9 mouse cellular contexts compared by ENCODE assay signal in the genomic region with DNA sequence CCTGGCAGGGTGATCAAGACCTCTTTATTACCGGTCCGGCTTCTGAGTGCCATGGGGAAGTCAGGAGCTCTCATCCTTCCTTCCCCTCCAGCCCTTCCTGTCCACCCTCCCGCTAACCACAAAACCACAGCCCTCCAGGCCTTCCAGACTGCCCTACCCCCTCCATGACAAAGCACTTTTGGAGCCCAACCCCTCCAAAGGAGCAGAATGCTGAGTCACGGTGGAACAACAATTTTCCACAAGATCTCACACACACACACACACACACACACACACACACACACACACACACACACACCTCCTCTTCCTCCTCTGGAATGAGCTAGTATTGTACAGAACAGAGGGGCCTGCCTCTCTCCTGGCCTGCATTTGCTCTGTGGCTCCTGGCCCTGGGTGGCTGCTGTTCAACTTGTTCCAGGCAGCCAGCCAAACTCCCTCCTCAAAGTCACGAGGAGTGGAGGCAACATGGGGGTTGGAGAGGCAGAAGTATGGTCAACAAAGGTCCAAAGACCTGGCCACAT. TPM values are rescaled to one million over a fixed set of nuclear protein-coding genes. Genes with fewer than 3 reads are reported as not detected.
DNase-seq lines count a peak whose midpoint lies in the region; ATAC-seq and TF ChIP-seq lines count a peak whose summit lies in the region.
"Had no signal": no experiment of that assay in that cellular context is flagged by ENCODE, and none has a peak within 500 bp of the region (broad histone marks: within the 10 kb centered on the region; RNA-seq: fewer than 3 reads in every experiment).

No protein-coding gene starts in this region.

- DNase-seq in frontal cortex, adult 2 months (ENCODE audit: extremely low spot score in 1 of 2, low spot score in 1 of 2), result peak; percentile 55 to 79
- no peak for DNase-seq in frontal cortex, postnatal 25 days (ENCODE audit: low spot score in 2 of 2)
- DNase-seq in ZHBTc4 (ENCODE audit: low read depth, low spot score), result peak; percentile 84
- peak; percentile 86 to 90 for DNase-seq in heart, postnatal 36 days
- DNase-seq in ovary, adult 18-20 months (ENCODE audit: low spot score), result peak; percentile 82
- no peak for DNase-seq in neural tube, embryonic 10.5 days (ENCODE audit: extremely low spot score, low spot score)

- H3K4me1 ChIP-seq in embryonic fibroblast, embryonic 13.5 days (ENCODE audit: control insufficient read depth, insufficient read depth, low read length), result peaks cover 16% of the 10 kb centered on the region
- peaks cover 22% of the 10 kb centered on the region for H3K4me1 ChIP-seq in limb, embryonic 15.5 days

- H3K4me2 ChIP-seq in limb, embryonic 15.5 days, result no peak overlapping the region
- H3K4me2 ChIP-seq: midbrain, embryonic 12.5 days had no signal

- intact Hi-C loops in heart, postnatal 36 days (cut with DNase I), result no loop called here

- H3K27ac ChIP-seq in embryonic fibroblast, embryonic 13.5 days (ENCODE audit: insufficient read depth, low read length), result peak overlapping the region; percentile 85
- H3K27ac ChIP-seq in limb, embryonic 15.5 days, result peak overlapping the region; percentile 47
- H3K27ac ChIP-seq: midbrain, embryonic 12.5 days had no signal

- no peaks in the 10 kb centered on the region for H3K36me3 ChIP-seq in limb, embryonic 15.5 days
- H3K36me3 ChIP-seq: midbrain, embryonic 12.5 days had no signal

- WGBS in limb, embryonic 15.5 days, result 46% methylated on average over 5 of the region's 5 CpGs

- ATAC-seq in limb, embryonic 15.5 days (ENCODE audit: insufficient number of reproducible peaks, low FRiP score, low TSS enrichment, low read depth), result no peak

- H3K9me3 ChIP-seq in limb, embryonic 15.5 days, result no peaks in the 10 kb centered on the region
- H3K9me3 ChIP-seq: midbrain, embryonic 12.5 days had no signal

- no peak overlapping the region for H3K9ac ChIP-seq in limb, embryonic 15.5 days
- H3K9ac ChIP-seq: midbrain, embryonic 12.5 days had no signal

- no peak overlapping the region for H3K4me3 ChIP-seq in embryonic fibroblast, embryonic 13.5 days (ENCODE audit: insufficient read depth, low read length)
- no peak overlapping the region for H3K4me3 ChIP-seq in limb, embryonic 15.5 days
- H3K4me3 ChIP-seq: midbrain, embryonic 12.5 days had no signal

- TF ChIP-seq CTCF in embryonic fibroblast, embryonic 13.5 days (IDR thresholded peaks at IDR 0.05; ENCODE audit: borderline replicate concordance, insufficient read depth, low read length), result no peak

- no peaks in the 10 kb centered on the region for H3K27me3 ChIP-seq in limb, embryonic 15.5 days
- H3K27me3 ChIP-seq: midbrain, embryonic 12.5 days had no signal

- TF ChIP-seq POLR2A in embryonic fibroblast, embryonic 13.5 days (IDR thresholded peaks at IDR 0.05; ENCODE audit: low read depth, low read length), result peak; percentile 33; the same call in 1 of the 2 replicates

RNA-seq across cellular contexts. Expression of gene Fth1, which starts 1.9 kb away (rescaled TPM):
- polyA plus RNA-seq in frontal cortex, adult 2 months (2012; rRNA removed), result 3,721 and 5,002 TPM in 2 replicates
- 1,225 and 1,491 TPM in 2 replicates for polyA plus RNA-seq in embryonic fibroblast, embryonic 13.5 days (2011; ENCODE audit: insufficient read length, low read depth, missing spikeins)
- total RNA-seq in heart, postnatal 36 days (2021), result 1,000 to 10,000 TPM; 2,889 to 3,152 TPM
- polyA plus RNA-seq in limb, embryonic 15.5 days (2015; fragmentation: Nextera tagmentation; extraction: Ambion mirVana), result 1,462 and 1,539 TPM in 2 replicates

RNA-seq across cellular contexts. Expression of gene Best1, which starts 22.9 kb away (rescaled TPM):
- polyA plus RNA-seq in frontal cortex, adult 2 months (2012; rRNA removed), result 0.59 and 0.74 TPM in 2 replicates
- polyA plus RNA-seq in embryonic fibroblast, embryonic 13.5 days (2011; ENCODE audit: insufficient read length, low read depth, missing spikeins), result 0.33 and 0.60 TPM in 2 replicates
- under 1 TPM; 0.11 to 0.14 TPM for total RNA-seq in heart, postnatal 36 days (2021)
- 1.9 and 2.1 TPM in 2 replicates for polyA plus RNA-seq in limb, embryonic 15.5 days (2015; fragmentation: Nextera tagmentation; extraction: Ambion mirVana)

RNA-seq across cellular contexts. Expression of gene Rab3il1, which starts 23.0 kb away (rescaled TPM):
- polyA plus RNA-seq in frontal cortex, adult 2 months (2012; rRNA removed), result 11.3 and 13.6 TPM in 2 replicates
- polyA plus RNA-seq in embryonic fibroblast, embryonic 13.5 days (2011; ENCODE audit: insufficient read length, low read depth, missing spikeins), result 6.5 and 18.2 TPM in 2 replicates
- total RNA-seq in heart, postnatal 36 days (2021), result 1 to 10 TPM; 7.9 to 8.7 TPM
- 44.8 and 45.1 TPM in 2 replicates for polyA plus RNA-seq in limb, embryonic 15.5 days (2015; fragmentation: Nextera tagmentation; extraction: Ambion mirVana)

Comparison
In these comparisons a context has a peak if more than half of its experiments do, and no peak if none do; other contexts are left out.
1. DNase-seq: peak in frontal cortex, adult 2 months (2 of 2), ZHBTc4 (single experiment), heart, postnatal 36 days (2 of 2) and ovary, adult 18-20 months (single experiment); none in frontal cortex, postnatal 25 days (0 of 2) and neural tube, embryonic 10.5 days (single experiment).